32 mouse cellular contexts compared by ENCODE assay signal in genomic region chr8:88239277-88239676, GRCm38 (mm10).
"Had no signal": no experiment of that assay in that cellular context is flagged by ENCODE, and none has a peak within 500 bp of the region (broad histone marks: within the 10 kb centered on the region; RNA-seq: fewer than 3 reads in every experiment).

No protein-coding gene starts in this region.

- H3K27me3 ChIP-seq: heart, embryonic 12.5 days; heart, embryonic 13.5 days; heart, embryonic 15.5 days; hindbrain, embryonic 12.5 days; hindbrain, embryonic 13.5 days; hindbrain, embryonic 15.5 days; intestine, embryonic 15.5 days; kidney, embryonic 15.5 days had no signal

- ATAC-seq: hindbrain, embryonic 16.5 days; hindbrain, postnatal 0 days; inflammation-experienced regulatory T-cells, adult 6 months; intestine, embryonic 15.5 days; intestine, embryonic 16.5 days; intestine, postnatal 0 days had no signal

- H3K4me3 ChIP-seq: heart, embryonic 12.5 days; heart, embryonic 13.5 days; heart, embryonic 15.5 days; hindbrain, embryonic 10.5 days; hindbrain, embryonic 12.5 days; hindbrain, embryonic 13.5 days; hindbrain, embryonic 15.5 days; intestine, embryonic 15.5 days; kidney, embryonic 15.5 days; left cerebral cortex, adult 2 months had no signal

- H3K4me1 ChIP-seq: hindbrain, embryonic 10.5 days; intestine, embryonic 15.5 days; kidney, embryonic 15.5 days had no signal

- H3K27ac ChIP-seq: heart, embryonic 13.5 days; heart, embryonic 15.5 days; hindbrain, embryonic 10.5 days; hindbrain, embryonic 12.5 days; hindbrain, embryonic 13.5 days; hindbrain, embryonic 14.5 days; hindbrain, embryonic 15.5 days; hindbrain, postnatal 0 days; intestine, embryonic 15.5 days; kidney, embryonic 15.5 days; kidney, postnatal 0 days; left cerebral cortex, adult 2 months had no signal

- DNase-seq: heart, postnatal 14 days; heart, postnatal 36 days; heart, postnatal 4 days; kidney, adult 11 months; kidney, adult 18-20 months; kidney, adult 2 months; kidney, adult 8-10 months; kidney, adult 9 months; kidney, postnatal 10 days; kidney, postnatal 14 days; kidney, postnatal 25 days; kidney, postnatal 36 days; kidney, postnatal 4 days; layer of hippocampus, adult 9-11 months; layer of hippocampus, postnatal 36 days had no signal
